Mouse (Mus musculus) liver, embryonic 16.5 days (tissue): ENCODE results near the gene Cldnd1. TPM values are rescaled to one million over a fixed set of nuclear protein-coding genes. Genes with fewer than 3 reads are reported as not detected.

Experiments
- ATAC-seq: fragments of 200-750 bp; cut with Nextera tagmentation; 2 replicates; pipeline ENCODE4 v1.8.0; 2017; ENCODE audit warnings: low read depth, mild to moderate bottlenecking, moderate number of reproducible peaks, moderate library complexity
- H3K27ac ChIP-seq: fragments of 300-500 bp; sonication (generic); 2 replicates; pipeline ENCODE4 v1.5.1; 2014; ENCODE audit warnings: mild to moderate bottlenecking, low read length
- H3K27me3 ChIP-seq: fragments of 300-500 bp; sonication (generic); 2 replicates; pipeline ENCODE4 v1.6.1; 2014; ENCODE audit warnings: low read depth, low read length, mixed read lengths; ENCODE audit not compliant: control insufficient read depth, insufficient read depth
- H3K36me3 ChIP-seq: fragments of 300-500 bp; sonication (generic); 2 replicates; pipeline ENCODE4 v1.6.1; 2014; ENCODE audit warnings: mild to moderate bottlenecking; ENCODE audit not compliant: control insufficient read depth, insufficient read depth
- H3K4me1 ChIP-seq: fragments of 300-500 bp; sonication (generic); 2 replicates; pipeline ENCODE4 v1.6.1; 2014; ENCODE audit warnings: low read depth, low read length, mixed read lengths; ENCODE audit not compliant: control insufficient read depth
- H3K4me2 ChIP-seq: fragments of 300-500 bp; sonication (generic); 2 replicates; pipeline ENCODE4 v1.6.1; 2014; ENCODE audit warnings: low read depth, low read length, mixed read lengths
- H3K4me3 ChIP-seq: fragments of 300-500 bp; sonication (generic); 2 replicates; pipeline ENCODE4 v1.5.1; 2014; ENCODE audit warnings: low read depth, mild to moderate bottlenecking, low read length
- H3K9ac ChIP-seq: fragments of 300-500 bp; sonication (generic); 2 replicates; pipeline ENCODE4 v1.6.1; 2014; ENCODE audit warnings: low read depth, low read length
- H3K9me3 ChIP-seq: fragments of 300-500 bp; sonication (generic); replicated peaks from 2 replicates; pipeline ENCODE4 v1.6.1; 2016; ENCODE audit warnings: low read length; ENCODE audit not compliant: control insufficient read depth
- WGBS: fragments of 180-500 bp; shearing (Covaris S2); extraction: QIAGEN DNeasy Blood & Tissue Kit; methylation state at CpG from one replicate; pipeline ENCODE4 v1.1.7; 2014; ENCODE audit not compliant: insufficient replicate concordance; 5-methylcytosine and 5-hydroxymethylcytosine counted together
- polyA plus RNA-seq: library from polyadenylated mRNA; unstranded; fragments of >200 nt; fragmentation: Nextera tagmentation; extraction: Ambion mirVana; gene quantifications from 2 replicates; pipeline ENCODE4 v1.2.1, GENCODE M21; 2015

Cldnd1 gene
- polyA plus RNA-seq, 1 experiment from 2014 or later = 23.8 TPM

DNA sequence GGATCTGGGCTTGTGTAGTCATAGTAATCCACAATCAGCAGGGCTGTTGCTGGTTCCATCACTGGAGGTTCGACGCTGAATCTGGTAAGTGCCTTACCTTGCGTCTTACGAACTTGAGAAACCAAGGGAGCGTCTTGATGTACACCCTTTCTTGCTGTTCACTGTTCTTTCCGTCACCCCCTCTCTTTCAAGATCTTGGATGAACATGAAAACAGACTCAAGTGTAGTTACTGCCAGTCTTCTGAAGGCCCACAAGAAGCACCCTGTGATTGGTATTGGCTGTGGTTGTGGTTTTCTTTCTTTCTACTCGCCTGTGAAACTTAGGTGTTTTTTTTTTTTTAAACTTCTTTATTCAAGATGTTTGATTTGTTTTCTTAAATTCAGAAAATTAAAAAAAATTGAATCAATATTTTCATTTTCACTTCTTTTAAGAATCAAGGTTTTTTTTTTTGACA is 9.0 kb upstream of the Cldnd1 start, which contains the start of gene Gpr15:
Gene Gpr15 (minus strand): TSS at position 405 of the 455 bp plus-strand sequence.
- Histone ChIP-seq H3K36me3 (no peaks in the 10 kb centered on the region), H3K27ac (no peak within 1 kb of the TSS)
- 73% methylated on average over 7 of the region's 7 CpGs for WGBS

DNA sequence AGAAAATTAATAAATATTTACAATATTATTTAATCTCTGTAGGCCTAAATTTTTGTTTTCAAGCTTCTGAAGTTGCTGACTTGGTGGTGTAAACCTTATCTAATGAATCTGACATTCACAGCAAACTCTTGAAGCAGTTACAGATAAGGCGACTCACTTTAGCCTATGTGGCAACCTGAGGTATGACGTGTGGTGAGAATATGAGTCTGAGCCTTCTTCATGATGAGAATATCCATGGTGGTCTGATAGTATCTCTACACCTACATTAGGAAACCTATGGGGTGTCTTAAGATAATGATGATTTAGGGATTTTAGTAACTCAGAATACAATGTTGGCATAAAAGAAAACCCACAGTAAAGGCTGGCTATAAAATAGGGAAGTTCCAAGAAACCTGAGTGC is 5.4 kb upstream of the Cldnd1 start:
- H3K27ac ChIP-seq = no peak overlapping the region
- ATAC-seq = no peak
- no peaks in the 10 kb centered on the region for H3K4me1 ChIP-seq
- no peaks in the 10 kb centered on the region for H3K36me3 ChIP-seq
- H3K4me2 ChIP-seq = no peak overlapping the region
- no peak overlapping the region for H3K9ac ChIP-seq
- H3K9me3 ChIP-seq = no peaks in the 10 kb centered on the region
- H3K27me3 ChIP-seq = no peaks in the 10 kb centered on the region
- 37% methylated on average over 2 of the region's 2 CpGs for WGBS
- no peak overlapping the region for H3K4me3 ChIP-seq

More for the DNA sequence above, 9.0 kb upstream of the Cldnd1 start, which contains the start of gene Gpr15:
- no peak for ATAC-seq
- Histone ChIP-seq H3K4me2 (no peak within 1 kb of the TSS), H3K27me3 (no peaks in the 10 kb centered on the region), H3K4me3 (no peak within 1 kb of the TSS), H3K9ac (no peak within 1 kb of the TSS), H3K4me1 (no peaks in the 10 kb centered on the region), H3K9me3 (no peaks in the 10 kb centered on the region)

DNA sequence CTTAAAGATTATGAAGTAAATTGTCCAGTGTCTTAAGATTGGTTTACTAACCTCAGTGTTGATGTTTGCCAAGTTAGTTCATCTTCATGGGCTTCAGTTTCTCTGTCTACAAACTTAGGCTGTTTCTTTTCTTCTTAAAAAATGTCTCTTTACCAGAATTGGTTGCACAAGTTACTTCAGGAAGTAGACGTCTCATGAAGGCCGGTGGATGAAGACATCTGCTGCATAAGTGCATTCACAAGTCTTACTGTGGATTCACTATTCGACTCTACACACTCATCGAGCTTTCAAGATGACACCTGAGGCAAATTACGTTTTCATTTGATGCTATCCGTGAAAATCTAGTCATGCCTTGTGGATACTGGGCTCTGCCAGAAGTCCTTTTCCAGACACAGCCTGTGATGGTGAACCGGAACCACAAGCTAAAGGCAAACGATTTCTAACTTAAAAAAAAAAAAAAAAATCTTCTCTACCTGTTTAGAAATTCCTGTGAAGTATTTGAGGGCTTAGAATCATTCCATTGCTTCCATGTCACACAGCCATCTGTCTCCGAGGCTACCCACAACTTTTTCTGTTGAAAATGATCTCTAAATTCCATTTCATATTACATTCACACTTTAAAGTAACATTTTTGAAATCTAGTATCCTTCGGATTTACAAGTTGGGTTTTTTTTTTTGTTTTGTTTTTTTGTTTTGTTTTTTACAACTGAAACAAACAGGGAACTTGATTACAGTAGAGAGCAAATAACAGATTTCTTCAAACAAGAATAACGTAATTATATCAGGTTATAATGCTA is 832 bp upstream of the Cldnd1 start:
- peak overlapping the region; percentile 74 for H3K4me2 ChIP-seq
- H3K27me3 ChIP-seq = no peaks in the 10 kb centered on the region
- no peak for ATAC-seq
- H3K4me3 ChIP-seq = no peak overlapping the region
- peaks cover 7% of the 10 kb centered on the region for H3K4me1 ChIP-seq
- no peaks in the 10 kb centered on the region; the same call in 1 of the 2 replicates for H3K36me3 ChIP-seq
- no peak overlapping the region for H3K27ac ChIP-seq
- no peak overlapping the region for H3K9ac ChIP-seq
- no peaks in the 10 kb centered on the region for H3K9me3 ChIP-seq
- WGBS = 64% methylated on average over 11 of the region's 11 CpGs

DNA sequence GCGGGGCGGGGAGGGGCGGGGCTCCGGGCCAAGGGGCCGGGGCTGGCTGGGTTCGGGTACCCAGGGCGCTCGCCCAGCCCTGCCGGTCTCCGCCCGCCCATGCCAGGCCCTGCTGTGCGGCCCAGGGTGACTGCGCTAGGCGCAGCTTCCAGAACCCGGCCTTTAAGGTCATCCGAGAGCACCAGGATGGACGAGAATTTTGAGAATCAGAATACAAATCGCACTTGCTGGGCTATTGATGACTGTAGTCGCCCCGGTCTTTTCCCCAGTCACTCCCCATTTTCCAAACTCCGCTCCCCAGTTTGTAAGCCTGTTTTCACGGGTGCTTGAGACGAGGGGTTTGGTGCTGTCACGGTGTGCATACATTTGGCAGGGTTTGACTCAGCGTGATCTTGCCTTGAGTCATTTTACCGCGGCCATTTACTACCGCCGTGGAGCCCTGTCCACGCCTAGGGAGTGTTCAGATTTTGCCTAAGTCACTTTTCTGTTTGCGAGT is 514 bp downstream of the Cldnd1 start:
- no peaks in the 10 kb centered on the region for H3K9me3 ChIP-seq
- peaks cover 7% of the 10 kb centered on the region for H3K4me1 ChIP-seq
- peak overlapping the region; percentile 73 for H3K9ac ChIP-seq
- peaks cover 6% of the 10 kb centered on the region; the same call in 1 of the 2 replicates for H3K36me3 ChIP-seq
- peak; percentile 85 for ATAC-seq
- peak overlapping the region; percentile 74 for H3K4me2 ChIP-seq
- no peaks in the 10 kb centered on the region for H3K27me3 ChIP-seq
- peak overlapping the region; percentile 58 for H3K27ac ChIP-seq
- under 1% methylated on average over 24 of the region's 31 CpGs for WGBS
- peak overlapping the region; percentile 77 for H3K4me3 ChIP-seq

DNA sequence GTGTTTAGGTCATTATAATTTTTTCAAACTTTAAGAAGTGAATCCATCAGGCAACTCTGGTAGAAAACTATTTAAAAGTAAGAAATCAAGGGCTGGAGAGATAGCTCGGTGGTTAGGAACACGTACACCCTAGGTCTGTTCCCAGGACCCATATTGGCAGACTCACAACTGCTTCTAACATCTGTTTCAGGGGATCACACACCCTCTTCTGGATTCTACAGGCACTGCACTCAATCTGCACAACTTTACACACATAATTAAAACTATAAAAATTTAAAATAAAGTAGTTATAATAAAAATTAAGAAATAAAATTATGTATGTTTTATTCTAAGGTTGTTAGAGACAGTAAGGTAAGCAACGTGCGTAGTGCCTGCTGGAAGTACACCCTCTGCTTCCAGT is 10.5 kb downstream of the Cldnd1 start:
- no peaks in the 10 kb centered on the region for H3K9me3 ChIP-seq
- WGBS = 64% methylated on average over 4 of the region's 4 CpGs
- H3K9ac ChIP-seq = no peak overlapping the region
- H3K4me3 ChIP-seq = no peak overlapping the region
- peaks cover 4% of the 10 kb centered on the region; the same call in 1 of the 2 replicates for H3K36me3 ChIP-seq
- H3K4me2 ChIP-seq = no peak overlapping the region
- H3K27me3 ChIP-seq = no peaks in the 10 kb centered on the region
- no peak overlapping the region for H3K27ac ChIP-seq
- no peak for ATAC-seq
- H3K4me1 ChIP-seq = peaks cover 7% of the 10 kb centered on the region

DNA sequence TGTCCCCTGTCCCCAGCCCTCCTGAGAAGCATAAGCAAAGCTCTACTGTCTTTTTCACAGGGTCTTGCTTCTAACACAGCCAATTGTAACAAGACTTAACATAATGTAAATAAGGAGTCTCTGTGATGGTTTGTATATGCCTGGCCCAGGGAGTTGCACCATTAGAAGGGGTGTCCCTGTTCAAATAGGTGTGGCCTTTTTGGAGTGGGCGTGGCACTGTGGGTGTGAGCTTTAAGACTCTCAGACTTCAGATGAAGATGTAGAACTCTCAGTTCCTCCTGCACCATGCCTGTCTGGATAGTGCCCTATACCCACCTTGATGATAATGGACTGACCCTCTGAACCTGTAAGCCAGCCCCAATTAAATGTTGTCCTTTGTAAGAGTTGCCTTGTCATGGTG is 11.1 kb downstream of the Cldnd1 start:
- 44% methylated on average over 1 of the region's 1 CpGs for WGBS
- no peak overlapping the region for H3K9ac ChIP-seq
- H3K36me3 ChIP-seq = 0 out of 2 replicates have a peak, but pooled peaks cover 2% of the 10 kb centered on the region
- H3K9me3 ChIP-seq = no peaks in the 10 kb centered on the region
- no peak overlapping the region for H3K27ac ChIP-seq
- H3K4me2 ChIP-seq = no peak overlapping the region
- peaks cover 7% of the 10 kb centered on the region for H3K4me1 ChIP-seq
- no peak overlapping the region for H3K4me3 ChIP-seq
- no peak for ATAC-seq
- no peaks in the 10 kb centered on the region for H3K27me3 ChIP-seq

DNA sequence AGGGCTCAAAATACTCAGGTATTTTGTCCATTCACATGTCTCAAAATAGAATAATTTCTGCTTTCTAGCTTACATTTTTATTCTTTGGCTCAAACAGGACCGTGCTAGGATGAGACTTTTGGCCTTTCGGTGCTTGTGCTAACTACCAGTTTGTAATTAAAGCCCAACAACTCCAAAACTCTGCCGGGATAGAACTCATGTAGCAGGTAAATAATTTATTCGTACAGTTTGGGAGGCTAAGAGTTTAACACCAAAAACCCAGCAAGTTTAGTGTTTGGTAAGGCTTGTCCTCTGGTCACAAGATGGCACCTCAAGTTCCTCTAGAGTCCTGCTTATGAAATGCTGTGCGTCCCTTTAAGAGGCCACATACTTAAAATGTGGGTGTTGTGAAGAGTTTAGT is 13.0 kb downstream of the Cldnd1 start:
- no peak overlapping the region for H3K27ac ChIP-seq
- H3K4me3 ChIP-seq = no peak overlapping the region
- 72% methylated on average over 5 of the region's 5 CpGs for WGBS

DNA sequence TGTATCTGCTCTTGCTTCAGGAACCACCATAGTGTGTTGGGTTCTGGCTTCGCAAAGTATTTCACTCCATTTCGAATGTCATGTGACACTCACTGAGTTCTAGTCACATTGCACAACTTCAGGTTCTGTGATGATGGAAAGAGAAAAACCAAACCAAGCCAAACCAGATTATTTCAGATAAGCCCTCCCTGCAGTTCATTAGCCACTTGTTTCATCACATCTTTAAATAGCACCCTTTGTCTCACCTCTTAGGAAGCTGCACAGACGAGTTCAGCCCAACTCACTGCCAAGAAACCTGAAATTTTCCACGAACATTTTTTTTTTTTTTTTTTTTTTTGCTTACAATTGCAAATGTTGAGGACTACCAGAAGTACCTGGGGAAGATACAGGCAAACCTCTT is 19.0 kb downstream of the Cldnd1 start:
- 67% methylated on average over 4 of the region's 4 CpGs for WGBS
- Histone ChIP-seq H3K9ac (no peak overlapping the region), H3K4me2 (no peak overlapping the region), H3K27me3 (no peaks in the 10 kb centered on the region), H3K36me3 (no peaks in the 10 kb centered on the region), H3K4me1 (no peaks in the 10 kb centered on the region), H3K9me3 (no peaks in the 10 kb centered on the region), H3K27ac (no peak overlapping the region), H3K4me3 (no peak overlapping the region)
- no peak for ATAC-seq

More for the DNA sequence above, 13.0 kb downstream of the Cldnd1 start:
- H3K27me3 ChIP-seq = no peaks in the 10 kb centered on the region
- no peak for ATAC-seq
- no peaks in the 10 kb centered on the region for H3K36me3 ChIP-seq
- H3K4me1 ChIP-seq = peaks cover 7% of the 10 kb centered on the region
- no peaks in the 10 kb centered on the region for H3K9me3 ChIP-seq
- no peak overlapping the region for H3K4me2 ChIP-seq
- H3K9ac ChIP-seq = no peak overlapping the region

DNA sequence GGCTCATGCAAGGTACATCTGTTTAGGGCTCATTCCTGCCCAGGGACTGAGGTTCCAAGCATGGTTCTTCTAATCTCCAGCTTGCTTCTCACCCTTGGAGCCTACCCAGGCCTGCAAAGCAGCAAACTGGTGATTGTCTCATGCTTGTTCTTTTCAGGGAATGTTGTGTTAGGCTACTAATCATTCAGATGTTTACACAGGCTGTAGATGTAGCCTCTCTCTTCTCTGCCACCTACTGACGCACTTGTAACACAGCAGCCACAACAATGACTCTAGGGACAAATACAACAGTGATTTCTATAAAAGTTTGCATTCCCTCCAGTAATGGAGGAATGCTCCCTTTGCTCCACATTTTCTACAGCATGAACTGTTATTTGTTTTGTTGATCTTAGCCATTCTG is 23.6 kb downstream of the Cldnd1 start:
- Histone ChIP-seq H3K9me3 (no peaks in the 10 kb centered on the region), H3K27me3 (no peaks in the 10 kb centered on the region), H3K27ac (no peak overlapping the region), H3K36me3 (no peaks in the 10 kb centered on the region), H3K9ac (no peak overlapping the region), H3K4me2 (no peak overlapping the region), H3K4me3 (no peak overlapping the region), H3K4me1 (no peaks in the 10 kb centered on the region)
- WGBS = 16% methylated on average over 1 of the region's 1 CpGs
- no peak for ATAC-seq
